Mouse (Mus musculus) hindbrain, embryonic 13.5 days (tissue): Measurements from ENCODE around the gene Spata2. TPM values are rescaled to one million over a fixed set of nuclear protein-coding genes. Genes with fewer than 3 reads are reported as not detected.

Experiments used
- ATAC-seq: fragments of 200-750 bp; cut with Nextera tagmentation; 2 replicates; pipeline ENCODE4 v1.8.0; 2017; ENCODE audit warnings: moderate TSS enrichment; ENCODE audit not compliant: low FRiP score
- H3K27ac ChIP-seq: fragments of 300-500 bp; sonication (generic); 2 replicates; pipeline ENCODE4 v1.5.1; 2015; ENCODE audit warnings: inconsistent platforms, mild to moderate bottlenecking, moderate library complexity
- H3K27me3 ChIP-seq: fragments of 300-500 bp; sonication (generic); 2 replicates; pipeline ENCODE4 v1.6.1; 2015; ENCODE audit warnings: mild to moderate bottlenecking, inconsistent platforms
- H3K36me3 ChIP-seq: fragments of 300-500 bp; sonication (generic); 2 replicates; pipeline ENCODE4 v1.6.1; 2015; ENCODE audit warnings: mild to moderate bottlenecking, inconsistent platforms
- H3K4me1 ChIP-seq: fragments of 300-500 bp; sonication (generic); replicated peaks from 2 replicates; pipeline ENCODE4 v1.6.1; 2015; ENCODE audit warnings: inconsistent platforms
- H3K4me2 ChIP-seq: fragments of 300-500 bp; sonication (generic); 2 replicates; pipeline ENCODE4 v1.6.1; 2015; ENCODE audit warnings: inconsistent platforms, mild to moderate bottlenecking, moderate library complexity
- H3K4me3 ChIP-seq: fragments of 300-500 bp; sonication (generic); 2 replicates; pipeline ENCODE4 v1.5.1; 2015; ENCODE audit warnings: mild to moderate bottlenecking, inconsistent platforms
- H3K9ac ChIP-seq: fragments of 300-500 bp; sonication (generic); 2 replicates; pipeline ENCODE4 v1.6.1; 2015; ENCODE audit warnings: mild to moderate bottlenecking, inconsistent platforms
- H3K9me3 ChIP-seq: fragments of 300-500 bp; sonication (generic); 2 replicates; pipeline ENCODE4 v1.6.1; 2016; ENCODE audit warnings: inconsistent platforms
- WGBS: fragments of 180-500 bp; shearing (Covaris S2); methylation state at CpG from one replicate; pipeline ENCODE4 v1.1.7; 2015; 5-methylcytosine and 5-hydroxymethylcytosine counted together
- polyA plus RNA-seq: library from polyadenylated mRNA; unstranded; fragments of >200 nt; fragmentation: Nextera tagmentation; extraction: Ambion mirVana; gene quantifications from 2 replicates; pipeline ENCODE4 v1.2.1, GENCODE M21; 2015

Gene Spata2
- polyA plus RNA-seq, result 24.6 and 26.0 TPM in 2 replicates

DNA sequence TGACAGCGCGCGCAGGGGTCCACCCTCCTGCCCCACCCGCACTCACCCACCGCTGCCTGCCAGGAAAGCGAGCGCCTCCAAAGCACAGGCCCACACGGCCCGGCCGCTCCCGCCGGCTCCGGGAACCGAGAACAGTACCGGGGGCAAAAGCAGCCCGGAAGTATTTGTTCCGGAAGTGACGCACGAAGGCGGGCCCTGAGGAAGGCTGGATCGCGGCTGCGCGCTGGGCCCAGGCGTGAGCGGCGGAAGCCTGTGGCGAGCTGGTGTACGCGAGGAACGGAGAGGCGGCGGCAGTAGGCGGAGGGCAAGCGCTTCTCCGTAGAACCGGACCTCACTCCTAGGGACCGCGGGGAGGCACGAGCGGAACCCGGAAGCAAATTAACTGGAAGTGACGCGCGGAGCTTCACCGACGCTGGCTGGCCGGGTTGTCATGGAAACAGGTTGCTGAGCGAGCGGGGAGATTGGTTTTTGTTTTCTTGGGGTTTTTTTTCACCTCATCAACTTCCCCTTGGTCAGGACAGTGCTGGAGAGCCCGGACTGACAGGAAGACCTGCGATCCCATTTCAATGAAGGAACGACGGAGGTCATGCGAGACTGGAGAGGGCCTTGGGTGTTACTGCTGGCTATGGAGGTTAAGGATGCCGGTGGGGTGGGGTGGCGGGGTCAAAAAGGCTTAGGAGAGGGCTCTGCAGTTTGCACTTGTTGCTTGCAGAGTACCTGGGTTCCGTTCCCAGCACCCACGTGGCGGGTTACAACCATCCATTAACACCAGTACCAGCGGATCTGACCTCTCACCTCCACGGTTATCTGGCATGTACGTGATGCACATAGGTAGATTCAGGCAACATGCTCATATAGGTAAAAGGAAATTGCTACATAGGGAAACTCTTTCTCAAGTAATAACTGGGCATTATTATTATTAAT lies at the start of gene Spata2:
Gene Spata2 (minus strand): TSS at position 175 of the 924 bp plus-strand sequence.
- Histone ChIP-seq H3K4me3 (peak within 1 kb of the TSS; percentile 100), H3K9ac (peak within 1 kb of the TSS; percentile 99), H3K9me3 (no peaks in the 10 kb centered on the region), H3K27ac (peak within 1 kb of the TSS; percentile 99), H3K4me2 (peak within 1 kb of the TSS; percentile 98), H3K27me3 (no peaks in the 10 kb centered on the region), H3K36me3 (peaks cover 7% of the 10 kb centered on the region), H3K4me1 (peaks cover 34% of the 10 kb centered on the region)
- ATAC-seq, result peak; percentile 86
- 2% methylated on average over 63 of the region's 63 CpGs for WGBS

DNA sequence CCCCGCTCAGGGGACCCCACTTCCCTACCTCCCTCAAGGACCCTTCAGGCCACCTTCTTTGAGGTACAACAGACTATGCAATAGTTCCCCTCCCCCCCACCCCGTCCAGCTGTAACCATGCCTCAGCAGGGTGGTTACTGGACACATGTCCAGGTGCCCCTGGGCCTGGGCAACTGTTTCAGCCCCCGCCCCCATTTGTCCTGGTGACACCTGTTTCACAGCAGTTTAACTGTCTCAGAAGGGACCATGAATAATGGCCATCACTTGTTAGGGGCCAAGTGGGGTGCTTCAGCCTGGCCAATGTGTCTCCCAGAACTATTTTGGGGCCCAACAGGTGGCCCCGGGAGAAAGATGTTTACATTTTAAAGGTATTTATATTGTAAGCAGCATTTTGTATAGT lies 49.7 kb upstream of the Spata2 start:
- no peak overlapping the region for H3K4me2 ChIP-seq
- no peaks in the 10 kb centered on the region for H3K36me3 ChIP-seq
- no peak for ATAC-seq
- H3K27me3 ChIP-seq, result peaks cover 51% of the 10 kb centered on the region
- peaks cover 56% of the 10 kb centered on the region for H3K4me1 ChIP-seq
- no peaks in the 10 kb centered on the region for H3K9me3 ChIP-seq
- H3K4me3 ChIP-seq, result no peak overlapping the region
- H3K27ac ChIP-seq, result no peak overlapping the region
- WGBS, result 74% methylated on average over 4 of the region's 4 CpGs
- no peak overlapping the region for H3K9ac ChIP-seq

- peaks cover 61% of the 10 kb centered on the region for H3K4me1 ChIP-seq
- H3K27me3 ChIP-seq, result peaks cover 57% of the 10 kb centered on the region
- no peak overlapping the region for H3K9ac ChIP-seq
- H3K27ac ChIP-seq, result no peak overlapping the region
- H3K9me3 ChIP-seq, result no peaks in the 10 kb centered on the region
- no peaks in the 10 kb centered on the region for H3K36me3 ChIP-seq
- 64% methylated on average over 12 of the region's 12 CpGs for WGBS
- H3K4me2 ChIP-seq, result peak overlapping the region; percentile 90; the same call in 1 of the 2 replicates
- no peak overlapping the region; the same call in 1 of the 2 replicates for H3K4me3 ChIP-seq
- ATAC-seq, result no peak
These were observed 49.1 kb upstream of the Spata2 start for GRCm38 (mm10) chr2:167541761-167542160.

DNA sequence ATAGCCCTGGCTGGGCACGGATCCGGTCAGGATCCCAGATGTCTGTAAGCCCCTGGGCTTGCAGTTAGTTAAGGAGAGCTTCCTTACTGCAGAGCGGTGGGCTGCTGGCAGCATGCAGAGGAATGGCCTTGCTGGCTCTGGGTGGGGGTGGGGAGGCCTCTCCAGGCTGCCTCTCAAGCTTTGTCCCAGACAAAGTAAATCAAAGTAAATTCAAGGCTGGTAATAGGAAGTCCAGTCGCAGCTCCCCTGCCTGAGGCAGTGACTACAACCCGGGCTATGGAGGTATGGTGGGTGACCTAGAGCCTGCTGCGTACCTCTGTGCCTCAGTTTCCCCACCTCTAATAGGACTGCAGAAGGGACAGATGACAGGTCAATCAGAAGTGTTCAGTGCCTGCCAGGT lies 48.6 kb upstream of the Spata2 start:
- Histone ChIP-seq H3K4me1 (peaks cover 61% of the 10 kb centered on the region), H3K27me3 (peaks cover 61% of the 10 kb centered on the region), H3K9me3 (no peaks in the 10 kb centered on the region), H3K4me3 (no peak overlapping the region; the same call in 1 of the 2 replicates), H3K36me3 (no peaks in the 10 kb centered on the region), H3K27ac (peak overlapping the region; percentile 8; the same call in 1 of the 2 replicates), H3K9ac (no peak overlapping the region), H3K4me2 (peak overlapping the region; percentile 90; the same call in 1 of the 2 replicates)
- WGBS, result 15% methylated on average over 6 of the region's 6 CpGs
- ATAC-seq, result no peak

DNA sequence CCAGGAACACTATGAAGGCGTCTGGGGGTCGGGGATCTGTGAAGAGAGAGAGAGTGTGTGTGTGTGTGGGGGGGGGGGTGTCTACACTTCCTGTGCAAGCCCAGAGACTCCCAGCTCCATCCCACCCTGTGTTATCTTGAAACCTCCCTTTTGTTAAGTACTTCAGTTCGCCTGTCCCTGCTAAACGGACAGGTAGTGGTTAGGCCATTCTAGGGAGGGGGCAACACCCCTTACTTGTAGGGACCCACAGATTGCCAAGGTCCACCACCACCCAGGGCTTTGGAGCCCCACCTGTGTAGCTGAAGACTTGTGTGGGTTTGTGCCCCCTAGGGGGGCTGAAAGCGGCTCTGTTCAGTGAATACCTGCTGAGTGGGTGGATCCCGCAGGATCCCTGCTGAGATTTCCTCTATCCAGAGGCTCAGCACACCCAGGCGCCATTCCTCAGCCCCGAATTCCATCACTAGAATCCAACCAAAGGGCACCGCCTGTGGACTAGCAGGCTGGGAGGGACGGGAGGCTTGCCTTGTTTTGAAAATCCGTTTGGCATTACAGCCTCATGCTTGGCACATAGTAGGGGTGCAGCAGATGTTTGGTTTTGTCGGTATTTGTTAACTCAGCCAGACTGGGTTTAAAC lies 47.9 kb upstream of the Spata2 start:
- Histone ChIP-seq H3K36me3 (no peaks in the 10 kb centered on the region), H3K27me3 (peaks cover 68% of the 10 kb centered on the region), H3K4me3 (peak overlapping the region; percentile 48), H3K9ac (peak overlapping the region; percentile 56; the same call in 1 of the 2 replicates), H3K4me1 (peaks cover 61% of the 10 kb centered on the region), H3K4me2 (peak overlapping the region; percentile 90), H3K27ac (peak overlapping the region; percentile 18; the same call in 1 of the 2 replicates), H3K9me3 (no peaks in the 10 kb centered on the region)
- 14% methylated on average over 12 of the region's 12 CpGs for WGBS
- ATAC-seq, result no peak

DNA sequence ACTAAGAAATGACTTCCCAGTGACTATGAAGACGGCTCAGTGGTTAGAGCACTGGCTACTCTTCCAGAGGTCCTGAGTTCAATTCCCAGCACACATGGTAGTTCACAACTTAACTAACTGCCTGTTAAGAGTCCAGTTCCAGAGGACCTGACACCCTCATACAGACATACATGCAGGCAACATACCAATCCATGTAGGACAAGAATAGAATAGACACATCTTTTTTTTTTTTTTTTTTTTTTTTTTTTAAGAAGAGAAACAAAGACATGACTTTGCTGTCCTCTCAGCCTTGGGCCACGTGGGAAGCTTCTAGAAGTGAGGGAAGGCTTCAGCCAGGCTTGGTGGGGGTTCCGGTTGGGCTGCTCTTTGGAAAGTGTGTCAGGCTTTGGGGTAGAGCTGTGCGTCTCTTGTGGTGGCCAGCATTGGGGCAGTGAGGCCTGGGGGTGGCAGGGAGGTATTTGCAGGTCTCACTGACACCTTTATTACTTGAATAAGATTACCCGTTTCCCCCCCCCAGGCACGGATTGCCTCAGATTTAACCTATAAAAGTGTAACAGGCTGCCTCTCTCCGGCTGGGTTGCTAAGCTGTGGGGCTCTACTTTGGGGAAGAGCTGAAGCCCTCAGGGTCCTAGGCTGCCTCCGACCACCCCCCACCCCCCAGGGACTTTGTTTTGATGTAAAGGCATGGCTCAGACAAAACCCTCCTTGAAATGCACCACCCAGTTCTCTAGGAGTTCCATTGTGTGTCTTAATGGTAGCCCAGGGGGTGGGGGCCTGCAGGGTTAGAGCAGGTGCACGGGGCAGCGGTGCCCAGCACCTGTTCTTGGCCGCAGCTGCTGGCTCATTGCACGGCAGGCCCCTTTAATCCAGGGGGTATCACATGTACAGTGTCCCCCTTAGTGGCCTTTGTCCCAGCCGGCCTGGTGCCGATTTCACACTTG lies 47.1 kb upstream of the Spata2 start:
- no peaks in the 10 kb centered on the region for H3K36me3 ChIP-seq
- peak overlapping the region; percentile 48 for H3K4me3 ChIP-seq
- H3K4me1 ChIP-seq, result peaks cover 61% of the 10 kb centered on the region
- peaks cover 72% of the 10 kb centered on the region for H3K27me3 ChIP-seq
- peak overlapping the region; percentile 56 for H3K9ac ChIP-seq
- 17% methylated on average over 14 of the region's 14 CpGs for WGBS
- no peak for ATAC-seq
- peak overlapping the region; percentile 90 for H3K4me2 ChIP-seq
- no peaks in the 10 kb centered on the region for H3K9me3 ChIP-seq
- 0 out of 2 replicates have a peak overlapping the region, but pooled peaks have one; percentile 23 for H3K27ac ChIP-seq

- peak overlapping the region; percentile 48 for H3K4me3 ChIP-seq
- no peak for ATAC-seq
- peaks cover 74% of the 10 kb centered on the region for H3K27me3 ChIP-seq
- WGBS, result 31% methylated on average over 33 of the region's 34 CpGs
- H3K36me3 ChIP-seq, result no peaks in the 10 kb centered on the region
- H3K4me2 ChIP-seq, result peak overlapping the region; percentile 90
- no peaks in the 10 kb centered on the region for H3K9me3 ChIP-seq
- H3K9ac ChIP-seq, result peak overlapping the region; percentile 67
- peaks cover 54% of the 10 kb centered on the region for H3K4me1 ChIP-seq
- H3K27ac ChIP-seq, result no peak overlapping the region
These were observed 46.1 kb upstream of the Spata2 start for GRCm38 (mm10) chr2:167538671-167539306.

GRCm38 (mm10) chr2:167537476-167538297 lies 45.0 kb upstream of the Spata2 start, which contains the start of gene Snai1:
TSS of gene Snai1 (plus strand) at chr2:167538195.
- WGBS, result under 1% methylated on average over 56 of the region's 58 CpGs
- H3K4me1 ChIP-seq, result peaks cover 43% of the 10 kb centered on the region
- H3K27me3 ChIP-seq, result peaks cover 76% of the 10 kb centered on the region
- H3K27ac ChIP-seq, result no peak within 1 kb of the TSS
- peak within 1 kb of the TSS; percentile 90 for H3K4me2 ChIP-seq
- no peaks in the 10 kb centered on the region for H3K9me3 ChIP-seq
- H3K36me3 ChIP-seq, result no peaks in the 10 kb centered on the region
- peak within 1 kb of the TSS; percentile 48 for H3K4me3 ChIP-seq
- peak within 1 kb of the TSS; percentile 67 for H3K9ac ChIP-seq
- peak; percentile 91 for ATAC-seq

DNA sequence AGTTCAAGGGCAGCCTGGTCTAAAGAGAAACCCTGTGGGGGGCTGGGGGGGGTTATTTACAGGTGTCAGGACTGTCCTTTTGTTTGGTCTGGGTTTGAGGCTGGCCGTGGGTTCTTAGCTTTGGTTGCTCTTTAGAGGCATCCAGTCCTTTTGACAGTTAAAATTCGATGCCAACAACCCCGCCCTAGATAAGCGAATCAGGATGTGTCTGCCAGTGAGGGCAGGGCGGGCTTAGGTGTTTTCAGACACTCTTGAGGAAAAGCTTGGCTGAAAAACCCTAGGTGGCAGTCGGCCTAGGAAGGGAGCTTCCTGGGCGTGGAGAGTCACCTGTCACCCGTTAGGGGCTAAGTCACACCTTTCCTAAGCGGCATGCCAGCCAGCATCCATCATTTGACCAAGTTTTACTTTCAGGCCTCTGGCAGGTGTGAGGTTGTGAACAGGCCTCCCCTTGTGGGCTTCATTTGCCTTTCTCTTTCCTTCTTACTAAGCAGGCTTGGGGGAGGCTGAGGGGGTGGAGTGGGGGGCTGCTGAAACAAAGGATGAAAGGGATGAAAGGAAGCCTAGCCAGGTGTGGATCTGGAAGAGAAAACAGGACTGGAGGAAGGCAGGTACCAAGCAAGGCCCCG lies 43.7 kb upstream of the Spata2 start:
- no peak for ATAC-seq
- H3K27me3 ChIP-seq, result peaks cover 68% of the 10 kb centered on the region
- 46% methylated on average over 10 of the region's 10 CpGs for WGBS
- no peak overlapping the region for H3K27ac ChIP-seq
- 0 out of 2 replicates have a peak overlapping the region, but pooled peaks have one; percentile 67 for H3K9ac ChIP-seq
- H3K4me2 ChIP-seq, result no peak overlapping the region
- no peaks in the 10 kb centered on the region for H3K9me3 ChIP-seq
- H3K36me3 ChIP-seq, result no peaks in the 10 kb centered on the region
- peaks cover 35% of the 10 kb centered on the region for H3K4me1 ChIP-seq
- H3K4me3 ChIP-seq, result no peak overlapping the region

- no peak for ATAC-seq
- Histone ChIP-seq H3K4me3 (no peak overlapping the region), H3K4me1 (peaks cover 22% of the 10 kb centered on the region), H3K27ac (no peak overlapping the region), H3K36me3 (no peaks in the 10 kb centered on the region), H3K9ac (no peak overlapping the region), H3K27me3 (peaks cover 42% of the 10 kb centered on the region), H3K9me3 (no peaks in the 10 kb centered on the region), H3K4me2 (no peak overlapping the region)
These were observed 41.2 kb upstream of the Spata2 start for GRCm38 (mm10) chr2:167533880-167534279.
